Mouse (Mus musculus) liver, adult (tissue): Measurements from ENCODE around the gene Nt5m.

ENCODE experiments used
- GATA4 ChIP-seq: IDR thresholded peaks from 2 replicates; pipeline ENCODE4 v1.6.1; 2014; ENCODE audit warnings: mild to moderate bottlenecking, low read length; ENCODE audit not compliant: insufficient replicate concordance

Nt5m gene

DNA sequence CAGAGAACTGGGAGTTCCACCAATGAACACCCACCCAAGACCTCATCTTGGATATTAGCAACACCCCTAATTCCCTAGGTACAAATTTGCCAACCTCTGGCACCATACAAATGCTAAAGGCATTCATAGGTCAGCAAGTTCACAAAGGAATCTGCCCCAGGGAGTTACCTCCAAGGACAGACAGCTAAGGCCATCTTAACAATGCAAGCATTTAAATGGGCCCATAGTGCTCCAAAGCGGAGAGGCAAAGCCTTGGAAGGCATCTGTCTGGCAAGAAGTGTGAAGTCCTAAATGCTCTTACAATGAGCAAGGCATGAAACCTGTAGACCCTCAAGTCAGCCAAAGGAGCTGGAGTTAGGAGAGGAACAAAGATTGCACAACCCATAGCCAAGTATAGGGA lies 24.9 kb upstream of the Nt5m start:
- TF ChIP-seq GATA4, result no peak

DNA sequence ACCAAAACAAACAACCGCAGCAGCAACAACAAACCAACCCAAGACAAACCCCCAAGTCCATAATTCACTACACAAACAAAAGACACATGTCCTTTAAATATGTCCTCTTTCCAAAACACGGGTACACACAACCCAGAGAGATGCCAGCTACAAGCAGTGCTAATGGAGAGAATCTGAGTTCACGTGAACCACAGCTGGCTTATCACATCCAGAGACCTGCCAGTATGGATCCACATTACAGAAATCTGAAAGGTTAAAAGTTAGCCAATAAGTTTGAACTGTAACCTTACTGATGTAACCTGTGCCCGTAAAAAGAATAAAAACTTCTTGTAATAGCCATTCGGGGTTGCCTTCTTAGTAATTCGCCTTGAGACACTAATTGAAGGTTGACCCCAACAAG lies 24.3 kb upstream of the Nt5m start:
- TF ChIP-seq GATA4, result no peak

DNA sequence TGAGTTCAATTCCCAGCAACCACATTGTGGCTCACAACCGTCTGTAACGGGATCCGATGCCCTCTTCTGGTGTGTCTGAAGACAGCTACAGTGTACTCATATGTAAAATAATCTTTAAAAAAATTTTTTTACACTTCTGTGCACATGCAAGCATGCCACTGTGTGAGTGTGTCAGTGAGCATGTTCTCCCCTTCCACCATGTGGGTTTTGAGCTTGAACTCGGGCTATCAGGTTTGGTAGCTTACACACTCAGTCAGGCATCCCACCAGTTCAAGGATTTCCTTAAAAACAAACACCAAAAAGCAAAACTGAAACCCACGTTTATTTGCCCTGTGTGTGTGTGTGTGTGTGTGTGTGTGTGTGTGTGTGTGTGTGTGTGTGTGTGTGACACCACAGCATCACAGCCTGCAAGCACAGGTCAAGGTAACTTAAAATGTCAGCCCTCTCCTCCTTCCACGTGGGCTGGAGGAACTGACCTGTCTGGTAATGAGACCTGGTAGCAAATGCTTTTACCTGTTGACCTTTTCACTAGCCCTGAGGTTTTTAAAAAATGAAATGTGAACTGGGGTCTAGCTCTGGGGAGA lies 23.7 kb upstream of the Nt5m start:
- TF ChIP-seq GATA4, result no peak

DNA sequence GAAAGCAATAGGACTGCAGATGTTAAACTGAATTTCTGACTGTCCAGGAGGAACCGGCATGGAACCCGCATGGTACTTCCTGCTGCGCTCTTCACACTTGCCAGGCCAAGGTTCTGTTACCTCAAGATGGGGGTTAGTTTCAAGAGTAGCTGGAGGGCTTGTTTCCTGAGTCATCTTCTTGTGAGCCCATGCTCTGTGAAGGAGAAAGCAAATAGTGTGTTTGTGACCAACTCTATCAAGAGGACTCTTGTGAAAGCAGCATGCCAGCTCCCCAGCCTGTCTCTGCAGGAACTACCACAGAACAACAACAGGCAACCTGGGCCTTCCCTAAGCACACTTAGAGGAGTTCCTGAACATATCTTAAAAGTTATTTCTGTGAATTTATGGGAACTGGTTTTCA lies 21.3 kb upstream of the Nt5m start:
- TF ChIP-seq GATA4, result no peak

DNA sequence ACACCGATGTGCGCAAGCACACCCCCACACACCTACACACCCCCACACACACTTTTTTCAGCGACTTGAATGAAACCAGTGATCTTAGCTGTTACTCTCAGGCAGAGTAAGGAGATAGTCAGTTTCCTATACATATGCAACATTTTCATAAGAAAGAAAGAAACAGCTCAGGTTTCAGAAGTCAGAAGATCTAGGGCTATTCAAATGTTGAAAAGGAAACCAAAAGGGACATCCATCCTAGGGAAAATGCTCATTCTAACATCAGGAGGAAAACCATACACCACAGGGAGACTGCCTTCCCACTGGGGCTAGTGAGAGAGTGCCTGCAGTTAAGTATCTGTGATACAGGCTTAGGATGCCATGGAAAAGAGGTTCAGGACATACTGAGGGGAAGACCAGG lies 17.6 kb upstream of the Nt5m start:
- no peak for TF ChIP-seq GATA4

DNA sequence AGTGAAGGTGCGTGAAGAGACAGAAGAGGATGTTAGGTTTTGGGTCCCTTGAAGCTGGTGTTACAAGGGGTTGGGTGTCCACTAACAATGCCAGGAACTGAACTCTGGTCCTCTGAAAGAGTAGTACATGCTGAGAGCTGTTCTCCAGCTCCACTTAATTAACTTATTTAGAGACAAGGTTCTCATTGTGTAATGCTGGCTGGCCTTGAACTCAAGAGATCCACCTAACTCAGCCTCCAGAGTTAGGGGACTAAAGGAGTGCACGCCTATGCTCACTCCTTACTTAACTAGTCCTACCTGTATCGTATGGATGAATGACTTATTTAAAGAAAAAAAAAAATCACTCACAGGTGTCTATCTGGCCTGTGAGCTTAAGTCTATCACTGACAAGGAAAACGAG lies 821 bp upstream of the Nt5m start:
- TF ChIP-seq GATA4, result no peak

DNA sequence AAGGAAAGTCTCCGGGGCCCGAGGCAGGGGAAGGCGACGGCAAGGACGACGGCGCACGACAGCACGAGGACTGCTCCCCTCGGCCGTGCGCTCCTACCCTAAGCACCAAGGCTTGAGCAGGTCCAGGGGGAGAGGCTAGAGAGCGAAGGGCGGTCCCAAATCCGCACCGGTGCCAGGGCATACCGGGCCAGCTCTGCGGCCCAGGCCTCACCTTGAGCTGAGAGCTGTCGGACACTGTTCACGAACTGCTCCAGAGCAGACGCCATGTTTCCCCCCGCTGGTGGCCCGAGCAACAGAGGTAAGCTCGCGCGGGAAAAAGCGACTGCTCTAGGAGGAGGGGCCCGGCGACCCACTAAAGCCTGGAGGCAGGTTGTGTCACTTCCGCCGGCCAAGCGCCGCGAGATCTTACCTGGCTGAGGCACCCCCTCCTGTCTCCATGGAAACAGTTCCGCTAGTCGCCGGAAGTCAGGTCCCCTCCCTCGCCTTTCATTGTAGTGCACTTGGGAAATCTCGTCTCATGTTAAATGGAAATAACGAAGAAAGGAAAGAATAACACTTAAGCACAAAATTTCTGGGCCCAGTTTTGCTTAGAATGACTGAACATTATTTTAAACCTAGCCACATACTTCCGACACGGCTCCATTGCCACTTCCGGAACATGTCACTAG lies 346 bp downstream of the Nt5m start, which contains the start of gene Cops3:
Gene Cops3, minus strand, starts transcription at position 380 of the 668 bp plus-strand sequence.
- no peak for TF ChIP-seq GATA4

DNA sequence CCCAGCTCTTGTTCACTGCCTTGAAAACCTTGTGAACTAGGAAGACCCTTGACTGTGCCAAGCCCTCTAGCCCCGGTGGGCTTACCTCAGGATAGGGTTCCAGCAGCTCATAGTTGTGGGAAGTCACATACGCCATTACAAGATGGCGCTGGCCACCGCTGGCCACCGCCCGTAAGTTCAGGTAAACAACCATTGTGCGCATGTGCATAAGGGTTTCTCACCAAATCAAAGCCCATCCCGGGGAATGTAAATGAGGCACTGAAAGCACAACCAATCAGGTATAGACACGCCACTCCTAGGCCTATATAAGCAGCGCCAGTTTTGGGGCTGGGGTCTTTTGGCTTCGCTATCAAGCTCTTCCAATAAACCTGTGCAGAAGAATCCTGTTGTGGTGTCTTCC lies 7.1 kb downstream of the Nt5m start:
- TF ChIP-seq GATA4, result no peak

DNA sequence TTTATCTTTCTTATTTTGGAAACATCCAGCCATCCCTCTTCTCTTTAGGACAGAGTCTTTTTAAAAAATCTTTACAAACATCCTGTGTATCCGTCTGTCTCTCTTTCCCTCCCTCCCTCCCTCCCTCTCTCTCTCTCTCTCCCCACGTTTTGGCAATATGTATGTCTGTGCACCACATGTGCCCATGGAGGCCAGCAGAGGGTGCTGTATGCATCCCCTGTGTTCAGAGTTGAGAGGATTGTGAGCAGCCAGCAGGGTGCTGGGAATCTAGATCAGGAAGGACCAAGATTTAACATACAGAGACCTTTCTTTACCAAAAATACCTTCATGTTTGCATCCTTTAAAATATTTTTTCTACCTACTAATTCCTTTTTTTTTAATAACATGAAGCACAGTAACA lies 7.9 kb downstream of the Nt5m start:
- no peak for TF ChIP-seq GATA4

DNA sequence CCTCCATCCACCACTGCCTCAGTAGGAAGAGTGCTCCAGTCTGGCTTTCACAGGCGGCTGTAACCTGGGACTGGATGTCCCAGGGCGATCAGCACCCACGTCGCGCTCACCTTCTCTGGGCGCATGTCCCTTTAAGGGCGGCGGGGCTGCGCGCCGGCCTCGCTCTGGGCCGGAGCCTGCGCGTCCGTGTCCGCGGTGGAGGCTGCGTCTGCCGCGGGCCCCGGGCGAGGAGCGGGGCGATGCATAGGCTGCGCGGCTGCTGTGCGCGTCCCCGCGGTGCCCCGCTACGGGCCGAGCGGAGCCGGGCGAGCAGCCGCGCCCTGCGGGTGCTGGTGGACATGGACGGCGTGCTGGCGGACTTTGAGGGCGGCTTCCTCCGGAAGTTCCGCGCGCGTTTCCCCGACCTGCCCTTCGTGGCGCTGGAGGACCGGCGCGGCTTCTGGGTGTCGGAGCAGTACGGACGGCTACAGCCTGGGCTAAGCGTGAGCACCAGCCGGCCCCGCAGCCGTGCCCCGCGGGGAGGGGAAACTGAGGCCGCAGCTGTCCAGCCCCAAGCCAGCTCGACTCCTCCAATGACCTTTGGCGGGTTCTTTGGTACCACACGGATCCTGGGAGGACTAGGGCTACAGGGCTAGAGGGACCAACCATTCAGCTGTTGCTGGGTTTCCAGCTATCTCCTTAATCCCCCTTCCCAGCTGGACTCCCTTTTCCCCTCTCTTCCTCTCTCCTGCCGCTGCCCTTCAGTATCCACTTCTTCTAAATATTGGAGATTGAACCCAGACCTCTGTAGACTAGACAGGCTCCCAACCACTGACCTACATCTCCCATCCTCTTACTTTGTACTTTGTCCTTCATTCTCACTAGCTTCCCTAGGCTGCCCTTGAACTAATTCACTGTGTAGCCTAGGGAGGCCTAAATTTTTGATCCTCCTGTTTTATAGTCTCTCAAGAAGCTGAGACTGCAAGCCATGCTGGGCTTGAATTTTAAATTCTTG lies 8.9 kb downstream of the Nt5m start:
- no peak; the same call in 1 of the 2 replicates for TF ChIP-seq GATA4

DNA sequence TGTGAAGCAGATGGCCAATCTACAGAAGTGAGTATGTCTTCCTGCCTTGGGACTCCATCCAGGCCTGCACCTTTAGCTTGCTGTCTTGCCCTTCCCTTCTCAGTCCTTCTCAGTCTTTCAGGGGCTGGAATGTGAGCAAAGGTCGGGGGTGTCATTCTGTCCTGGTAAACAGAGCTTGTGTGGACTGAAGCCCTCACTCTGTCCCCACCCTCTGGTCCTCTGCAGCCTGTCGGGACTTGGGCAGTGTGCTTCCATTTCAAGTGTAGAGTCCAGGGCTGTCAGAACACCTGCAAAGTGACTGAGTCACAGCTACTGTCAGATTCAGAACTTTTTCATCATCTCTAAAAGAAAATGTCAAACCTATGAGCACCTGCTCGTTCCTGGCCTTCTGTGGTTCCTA lies 13.6 kb downstream of the Nt5m start:
- TF ChIP-seq GATA4, result no peak

DNA sequence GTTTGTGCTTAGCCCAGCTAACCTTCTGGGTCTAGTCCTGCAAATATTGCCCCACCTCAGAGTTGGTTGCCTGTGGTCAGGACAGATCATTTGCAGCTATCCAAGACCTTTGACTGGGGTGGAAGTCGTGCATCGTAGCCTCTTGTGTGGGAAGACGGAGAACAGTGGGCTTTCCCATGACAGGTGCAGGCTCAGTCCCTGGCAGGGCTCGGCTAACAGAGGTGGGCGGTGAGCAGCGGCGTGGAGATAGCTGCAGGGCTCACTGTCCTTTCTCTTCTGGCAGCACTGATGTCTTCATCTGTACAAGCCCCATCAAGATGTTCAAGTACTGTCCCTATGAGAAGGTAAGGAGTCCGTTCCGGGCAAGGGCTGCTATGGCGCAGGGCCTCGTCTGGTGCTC lies 21.2 kb downstream of the Nt5m start:
- TF ChIP-seq GATA4, result no peak

DNA sequence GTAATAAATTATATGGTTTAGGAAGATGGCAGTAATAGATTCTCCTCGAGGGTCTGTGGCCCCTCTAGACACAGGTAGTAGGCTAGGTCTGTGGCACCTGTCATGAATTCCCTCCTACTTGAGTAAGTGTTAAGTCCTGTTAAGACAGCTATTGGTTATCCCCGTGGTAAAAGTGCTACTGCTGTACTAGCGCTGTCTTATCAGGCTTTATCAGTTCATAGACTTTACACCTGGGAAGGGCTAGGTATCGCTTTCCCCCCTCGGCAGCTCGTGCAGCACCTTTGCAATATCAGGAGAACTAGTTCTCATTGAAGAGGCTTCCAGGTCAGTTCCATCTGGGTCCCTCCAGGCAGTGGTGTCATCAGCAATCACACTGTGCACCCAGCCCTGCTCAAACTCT lies 25.1 kb downstream of the Nt5m start:
- no peak for TF ChIP-seq GATA4

DNA sequence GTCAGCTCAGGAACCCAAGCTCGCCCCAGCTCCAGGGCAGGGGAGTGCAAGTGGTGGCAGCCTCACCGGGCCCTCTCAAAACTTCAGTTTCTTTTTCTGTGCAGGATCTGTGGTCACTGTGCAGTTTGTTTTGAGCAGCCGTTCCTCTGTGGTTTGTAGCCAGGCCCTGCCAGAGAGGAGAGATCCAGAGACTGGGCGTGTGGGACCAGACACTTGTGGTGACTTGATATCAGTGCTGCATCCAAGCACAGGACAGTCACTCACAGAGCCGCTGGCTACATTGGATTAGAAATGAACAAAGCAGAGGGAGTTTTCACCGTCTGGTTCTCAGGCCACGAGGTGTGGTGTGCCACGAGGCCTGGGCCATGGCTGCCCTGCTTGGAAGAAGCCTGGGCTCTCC lies 32.9 kb downstream of the Nt5m start:
- TF ChIP-seq GATA4, result no peak

DNA sequence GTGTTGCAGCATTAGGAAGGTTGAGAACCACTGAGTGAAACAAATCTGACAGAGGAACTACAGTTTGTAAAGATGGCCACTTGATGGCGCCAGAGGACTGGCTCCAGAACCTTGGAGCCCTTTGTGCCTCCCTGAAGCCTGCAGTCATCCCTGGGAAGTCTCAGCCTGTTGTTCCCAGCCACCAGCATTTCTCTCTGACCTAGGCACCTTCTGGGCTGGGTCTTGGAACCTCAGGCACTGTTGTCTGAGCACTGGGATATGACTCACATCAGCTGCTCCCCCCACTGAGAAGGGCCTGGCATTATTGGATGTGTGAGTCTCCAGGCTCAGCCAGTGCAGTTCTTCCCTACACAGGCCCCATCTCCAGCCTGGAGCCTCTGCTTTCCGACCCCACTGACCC lies 40.8 kb downstream of the Nt5m start:
- TF ChIP-seq GATA4, result no peak
